Mouse (Mus musculus): ENCODE measurements around the gene Shank2. TPM values are rescaled to one million over a fixed set of nuclear protein-coding genes. Genes with fewer than 3 reads are reported as not detected.

The Shank2 gene
- polyA plus RNA-seq (2015; fragmentation: Nextera tagmentation; extraction: Ambion mirVana) = 0.54 and 0.66 TPM in 2 replicates

DNA sequence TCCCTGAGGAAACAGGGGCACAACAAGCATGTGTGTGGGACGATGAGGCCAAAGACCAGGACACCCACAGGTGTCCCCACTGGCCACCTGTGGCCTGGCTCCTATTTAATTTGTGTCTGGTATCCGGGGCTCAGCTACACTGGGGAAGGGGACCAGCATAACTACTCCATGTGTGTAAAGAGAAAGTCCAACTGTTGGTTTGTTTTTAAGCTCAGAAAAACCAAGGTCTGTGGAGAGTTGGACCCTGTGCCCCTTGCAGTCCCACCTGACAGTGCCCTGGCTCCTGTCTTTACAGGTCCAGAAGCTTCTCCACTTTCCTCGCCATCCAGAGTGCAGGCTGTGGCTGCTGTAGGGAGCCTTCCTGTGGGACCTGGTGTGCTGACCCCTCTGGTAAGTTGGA is at the start of gene Shank2:
Gene Shank2 (plus strand): TSS at position 301 of the 400 bp plus-strand sequence.
- no peaks in the 10 kb centered on the region for H3K9me3 ChIP-seq (replicated peaks)
- no peak within 1 kb of the TSS for H3K4me3 ChIP-seq (replicated peaks)
- no peak within 1 kb of the TSS for H3K4me2 ChIP-seq
- H3K9ac ChIP-seq = no peak within 1 kb of the TSS
- H3K36me3 ChIP-seq (replicated peaks) = no peaks in the 10 kb centered on the region
- H3K4me1 ChIP-seq (replicated peaks) = no peaks in the 10 kb centered on the region
- no peak for ATAC-seq (ENCODE audit: insufficient read depth)
- no peak within 1 kb of the TSS for H3K27ac ChIP-seq (replicated peaks)
- 58% methylated on average over 3 of the region's 3 CpGs for WGBS (ENCODE audit: insufficient replicate concordance)
- H3K27me3 ChIP-seq = no peaks in the 10 kb centered on the region

- no peak overlapping the region for H3K27ac ChIP-seq (replicated peaks)
- no peaks in the 10 kb centered on the region for H3K9me3 ChIP-seq (replicated peaks)
- no peaks in the 10 kb centered on the region for H3K4me1 ChIP-seq (replicated peaks)
- H3K4me2 ChIP-seq = no peak overlapping the region
- no peak overlapping the region for H3K4me3 ChIP-seq (replicated peaks)
- no peaks in the 10 kb centered on the region for H3K36me3 ChIP-seq (replicated peaks)
- H3K9ac ChIP-seq = no peak overlapping the region
- ATAC-seq (ENCODE audit: insufficient read depth) = no peak
- WGBS (ENCODE audit: insufficient replicate concordance) = 61% methylated on average over 3 of the region's 3 CpGs
- H3K27me3 ChIP-seq = no peaks in the 10 kb centered on the region
These were observed 49.6 kb upstream of the Shank2 start for GRCm38 (mm10) chr7:143952130-143952529.

DNA sequence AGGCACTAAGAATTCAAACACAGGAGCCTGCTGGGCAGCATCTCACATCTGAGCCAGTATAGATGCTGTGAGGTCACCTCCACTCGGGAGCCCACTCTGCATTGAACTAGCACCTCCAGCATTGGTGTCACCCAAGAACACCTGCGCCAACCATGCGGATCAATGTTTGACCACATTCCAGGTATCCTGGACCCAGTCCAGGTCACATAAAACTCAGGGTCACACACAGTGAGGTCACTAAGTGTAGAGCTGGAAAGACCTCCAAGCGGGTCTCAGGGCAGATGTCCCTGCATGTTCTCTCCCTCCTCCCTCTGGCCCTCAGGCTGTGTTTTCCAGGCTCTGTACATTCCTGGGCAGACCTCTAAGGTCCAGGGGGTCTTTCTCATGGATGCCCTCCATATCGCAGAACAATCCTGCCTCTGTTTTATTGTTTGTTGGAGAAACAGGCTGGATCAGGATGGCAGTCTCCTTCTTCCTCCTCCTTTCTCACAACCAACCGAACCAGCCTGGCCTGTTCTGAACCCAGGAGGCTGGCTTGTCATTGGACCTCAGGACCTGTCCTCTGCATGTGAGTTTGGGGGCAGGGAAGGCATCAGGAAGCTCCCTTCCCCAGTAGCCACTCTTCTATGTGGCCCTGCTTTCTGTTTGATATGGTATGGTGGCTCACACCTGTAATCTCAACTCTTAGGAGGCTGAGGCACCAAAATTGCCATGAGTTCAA is 45.0 kb upstream of the Shank2 start:
- no peak overlapping the region for H3K9ac ChIP-seq

GRCm38 (mm10) chr7:143958030-143958565 is 43.6 kb upstream of the Shank2 start:
- no peaks in the 10 kb centered on the region for H3K36me3 ChIP-seq (replicated peaks)
- no peaks in the 10 kb centered on the region for H3K27me3 ChIP-seq
- H3K27ac ChIP-seq (replicated peaks) = no peak overlapping the region
- no peaks in the 10 kb centered on the region for H3K4me1 ChIP-seq (replicated peaks)
- no peak overlapping the region for H3K4me2 ChIP-seq
- WGBS (ENCODE audit: insufficient replicate concordance) = 53% methylated on average over 11 of the region's 11 CpGs
- no peak overlapping the region for H3K9ac ChIP-seq
- H3K4me3 ChIP-seq (replicated peaks) = no peak overlapping the region
- no peaks in the 10 kb centered on the region for H3K9me3 ChIP-seq (replicated peaks)
- no peak for ATAC-seq (ENCODE audit: insufficient read depth)

More for the DNA sequence above, 45.0 kb upstream of the Shank2 start:
- no peaks in the 10 kb centered on the region for H3K27me3 ChIP-seq
- ATAC-seq (ENCODE audit: insufficient read depth) = peak; percentile 40; the same call in 1 of the 2 replicates
- 57% methylated on average over 6 of the region's 6 CpGs for WGBS (ENCODE audit: insufficient replicate concordance)
- H3K4me1 ChIP-seq (replicated peaks) = no peaks in the 10 kb centered on the region
- no peak overlapping the region for H3K4me2 ChIP-seq
- no peaks in the 10 kb centered on the region for H3K9me3 ChIP-seq (replicated peaks)
- H3K36me3 ChIP-seq (replicated peaks) = no peaks in the 10 kb centered on the region
- H3K4me3 ChIP-seq (replicated peaks) = no peak overlapping the region
- no peak overlapping the region for H3K27ac ChIP-seq (replicated peaks)

GRCm38 (mm10) chr7:143963813-143964212 is 37.9 kb upstream of the Shank2 start:
- Histone ChIP-seq H3K27me3 (no peaks in the 10 kb centered on the region), H3K4me1 (replicated peaks) (no peaks in the 10 kb centered on the region), H3K27ac (replicated peaks) (no peak overlapping the region), H3K4me2 (no peak overlapping the region), H3K9ac (no peak overlapping the region), H3K4me3 (replicated peaks) (no peak overlapping the region), H3K36me3 (replicated peaks) (no peaks in the 10 kb centered on the region), H3K9me3 (replicated peaks) (no peaks in the 10 kb centered on the region)
- 68% methylated on average over 5 of the region's 5 CpGs for WGBS (ENCODE audit: insufficient replicate concordance)
- ATAC-seq (ENCODE audit: insufficient read depth) = no peak

DNA sequence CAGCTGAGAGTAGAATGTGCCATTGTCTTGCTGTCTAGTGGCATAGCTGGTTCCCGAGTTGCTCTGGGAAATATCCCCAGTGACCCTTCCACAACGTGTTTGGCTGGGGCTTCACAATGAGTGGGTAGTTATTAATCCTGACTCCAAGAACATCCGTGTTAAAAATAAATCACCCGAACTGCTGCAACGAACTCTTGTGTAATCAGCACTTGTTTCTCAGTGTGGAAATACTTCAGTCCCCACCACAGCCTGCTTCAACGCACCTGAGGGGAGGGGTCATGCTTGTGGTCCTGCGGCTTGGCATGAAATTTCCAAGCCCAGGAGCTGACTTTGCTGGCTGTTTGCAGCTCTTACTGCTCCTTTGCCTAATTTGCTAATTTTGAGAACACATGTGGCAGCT is 35.1 kb upstream of the Shank2 start:
- H3K36me3 ChIP-seq (replicated peaks) = no peaks in the 10 kb centered on the region

DNA sequence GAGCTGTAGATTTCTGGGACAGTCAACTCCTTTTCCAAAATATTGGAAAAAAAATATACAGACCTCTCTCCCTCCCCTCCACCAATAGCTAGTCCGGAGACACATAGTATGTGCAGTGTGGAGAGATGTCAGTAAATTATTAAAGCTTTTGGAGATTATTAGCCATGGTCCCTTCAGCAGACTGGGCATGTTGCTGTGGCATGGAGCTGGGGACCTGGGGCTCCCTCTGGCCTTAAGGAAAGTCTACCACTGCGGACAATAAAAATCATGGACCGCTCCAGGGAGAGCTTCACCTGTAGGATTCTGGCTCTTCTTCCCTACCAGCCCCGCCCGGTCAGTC is 24.3 kb upstream of the Shank2 start:
- H3K4me2 ChIP-seq = peak overlapping the region; percentile 56
- H3K9me3 ChIP-seq (replicated peaks) = no peaks in the 10 kb centered on the region
- ATAC-seq (ENCODE audit: insufficient read depth) = no peak
- H3K27me3 ChIP-seq = peaks cover 59% of the 10 kb centered on the region
- H3K9ac ChIP-seq = no peak overlapping the region
- no peaks in the 10 kb centered on the region for H3K36me3 ChIP-seq (replicated peaks)
- H3K4me3 ChIP-seq (replicated peaks) = peak overlapping the region; percentile 51
- H3K27ac ChIP-seq (replicated peaks) = no peak overlapping the region
- WGBS (ENCODE audit: insufficient replicate concordance) = 13% methylated on average over 5 of the region's 5 CpGs
- H3K4me1 ChIP-seq (replicated peaks) = no peaks in the 10 kb centered on the region

More for the DNA sequence above, 35.1 kb upstream of the Shank2 start:
- Histone ChIP-seq H3K9me3 (replicated peaks) (no peaks in the 10 kb centered on the region), H3K4me1 (replicated peaks) (no peaks in the 10 kb centered on the region), H3K4me2 (no peak overlapping the region), H3K4me3 (replicated peaks) (no peak overlapping the region), H3K27me3 (no peaks in the 10 kb centered on the region), H3K27ac (replicated peaks) (no peak overlapping the region), H3K9ac (no peak overlapping the region)
- ATAC-seq (ENCODE audit: insufficient read depth) = no peak
- 55% methylated on average over 7 of the region's 7 CpGs for WGBS (ENCODE audit: insufficient replicate concordance)

- WGBS (ENCODE audit: insufficient replicate concordance) = 3% methylated on average over 67 of the region's 67 CpGs
- Histone ChIP-seq H3K9ac (no peak overlapping the region), H3K9me3 (replicated peaks) (no peaks in the 10 kb centered on the region), H3K27me3 (peaks cover 59% of the 10 kb centered on the region), H3K36me3 (replicated peaks) (no peaks in the 10 kb centered on the region), H3K27ac (replicated peaks) (no peak overlapping the region), H3K4me3 (replicated peaks) (peak overlapping the region; percentile 51), H3K4me2 (peak overlapping the region; percentile 56), H3K4me1 (replicated peaks) (no peaks in the 10 kb centered on the region)
- peak; percentile 43; the same call in 1 of the 2 replicates for ATAC-seq (ENCODE audit: insufficient read depth)
These were observed 23.7 kb upstream of the Shank2 start for GRCm38 (mm10) chr7:143977831-143978682.

- H3K4me3 ChIP-seq (replicated peaks) = peak overlapping the region; percentile 51
- peak overlapping the region; percentile 56 for H3K4me2 ChIP-seq
- H3K27ac ChIP-seq (replicated peaks) = no peak overlapping the region
- no peaks in the 10 kb centered on the region for H3K9me3 ChIP-seq (replicated peaks)
- H3K9ac ChIP-seq = no peak overlapping the region; the same call in 1 of the 2 replicates
- peak; percentile 56; the same call in 1 of the 2 replicates for ATAC-seq (ENCODE audit: insufficient read depth)
- H3K36me3 ChIP-seq (replicated peaks) = no peaks in the 10 kb centered on the region
- peaks cover 59% of the 10 kb centered on the region for H3K27me3 ChIP-seq
- 1% methylated on average over 50 of the region's 50 CpGs for WGBS (ENCODE audit: insufficient replicate concordance)
- no peaks in the 10 kb centered on the region for H3K4me1 ChIP-seq (replicated peaks)
These were observed 22.9 kb upstream of the Shank2 start for GRCm38 (mm10) chr7:143978741-143979371.

DNA sequence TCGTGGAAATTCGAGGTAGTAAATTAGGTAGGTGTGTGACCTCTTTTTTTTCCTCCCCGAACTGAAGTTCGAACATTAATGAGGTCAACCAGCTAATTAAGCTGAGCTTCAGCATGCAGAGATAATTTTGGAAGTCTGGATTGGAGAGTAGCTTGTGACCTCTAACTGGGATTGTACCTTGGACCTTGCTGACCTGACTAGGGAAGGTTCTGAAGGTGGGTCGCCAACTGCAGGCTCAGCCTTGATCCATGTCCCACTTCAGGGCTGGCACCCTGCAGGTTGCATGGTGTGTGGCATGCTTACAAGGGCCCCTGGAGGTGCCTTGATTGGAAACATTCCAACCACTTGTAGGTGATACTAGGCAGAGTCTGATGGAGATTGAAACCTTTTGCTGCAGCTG is 21.7 kb upstream of the Shank2 start:
- peak overlapping the region; percentile 51; the same call in 1 of the 2 replicates for H3K4me3 ChIP-seq (replicated peaks)

More for the DNA sequence above, 21.7 kb upstream of the Shank2 start:
- ATAC-seq (ENCODE audit: insufficient read depth) = no peak
- Histone ChIP-seq H3K27ac (replicated peaks) (no peak overlapping the region), H3K27me3 (peaks cover 59% of the 10 kb centered on the region), H3K4me1 (replicated peaks) (no peaks in the 10 kb centered on the region), H3K4me2 (peak overlapping the region; percentile 56), H3K9me3 (replicated peaks) (no peaks in the 10 kb centered on the region), H3K36me3 (replicated peaks) (no peaks in the 10 kb centered on the region), H3K9ac (no peak overlapping the region)
- WGBS (ENCODE audit: insufficient replicate concordance) = 36% methylated on average over 5 of the region's 5 CpGs
